Mouse (Mus musculus) left cerebral cortex, adult 18-20 months (tissue): ENCODE results near the gene Taf4. TPM values are rescaled to one million over a fixed set of nuclear protein-coding genes. Genes with fewer than 3 reads are reported as not detected.
A peak's percentile ranks its signal among the peaks of the same experiment; 100 is the strongest.

Source experiments
- DNase-seq, 2 experiments: peaks; one replicate each; pipeline ENCODE4 v3.0.0; 2021 to 2022; ENCODE audit warnings: low spot score in 2 of 2, mixed read lengths in 1 of 2
- long read RNA-seq, 2 experiments: library from polyadenylated mRNA; stranded (forward); transcript quantifications; one replicate each; pipeline ENCODE4 v2.0.0; 2021
- total RNA-seq, 2 experiments: library from RNA; stranded (reverse); gene quantifications; 2 replicates each; pipeline ENCODE4 v1.2.3; 2021

Gene Taf4
- 10 to 100 TPM; 20.5 to 21.6 TPM for total RNA-seq
- long read RNA-seq, experiment 1, full-length matches to known transcripts = 4 of 14 reads
- long read RNA-seq, experiment 1, partial matches to known transcripts = 2 of 14 reads
- long read RNA-seq, experiment 1, other reads (novel, unspliced or antisense) = 8 of 14 reads
- long read RNA-seq, experiment 2, full-length matches to known transcripts = 1 of 9 reads
- long read RNA-seq, experiment 2, partial matches to known transcripts = 1 of 9 reads
- long read RNA-seq, experiment 2, other reads (novel, unspliced or antisense) = 7 of 9 reads

DNA sequence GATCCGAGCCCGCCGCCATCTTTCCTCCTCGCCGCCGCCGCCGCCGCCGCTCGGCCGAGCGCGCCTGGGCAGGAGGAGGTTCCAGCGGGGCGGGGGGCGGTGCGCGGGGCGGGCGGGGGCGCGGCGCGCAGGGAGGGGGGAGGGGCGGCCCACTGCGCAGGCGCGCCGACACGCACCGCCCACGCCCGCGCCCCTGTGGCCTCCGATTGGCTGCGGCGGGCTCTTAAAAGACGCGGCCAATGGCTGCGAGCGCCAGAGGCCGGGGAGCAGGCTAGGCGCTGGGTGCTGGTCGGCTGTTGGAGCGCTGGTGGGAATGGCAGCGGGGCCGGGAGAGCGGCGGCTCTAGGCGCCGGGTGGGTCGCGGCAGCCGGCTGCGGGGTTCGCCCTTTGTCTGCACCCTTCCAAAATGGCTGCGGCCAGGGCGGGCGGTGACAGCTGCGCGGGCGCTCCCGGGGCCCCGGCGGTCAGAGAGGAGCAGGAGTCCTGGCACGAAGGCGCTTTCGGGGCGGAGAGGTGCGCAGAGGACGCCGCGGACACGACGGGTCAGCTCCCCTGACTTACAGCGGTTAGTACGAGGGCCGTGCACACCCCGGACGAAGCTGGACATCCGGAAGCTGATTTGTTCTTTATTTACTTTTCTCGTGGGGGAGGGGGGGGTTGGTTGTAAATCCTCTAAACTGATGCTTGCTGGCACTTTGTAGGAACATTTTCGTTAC, at the start of gene Taf4:
Gene Taf4, minus strand, starts transcription at position 19 of the 716 bp plus-strand sequence.
- peak; percentile 88 to 90 for DNase-seq

DNA sequence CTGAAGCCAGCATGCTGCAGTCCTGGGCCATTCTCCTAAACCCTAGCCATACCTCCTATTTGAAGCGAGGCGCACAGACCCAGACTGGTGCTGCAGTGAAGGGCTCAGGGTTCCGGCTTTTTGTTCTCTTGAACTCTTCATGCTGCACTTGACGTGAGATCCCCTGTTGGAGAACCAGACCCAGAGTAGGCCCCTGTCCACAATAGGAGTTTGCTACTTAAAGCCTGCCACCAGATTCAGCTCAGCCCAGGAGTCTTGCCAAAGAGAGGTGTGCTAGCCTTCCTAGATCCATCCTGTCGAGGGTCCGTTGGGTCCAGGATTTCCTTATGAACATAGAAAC, 49.4 kb upstream of the Taf4 start:
- DNase-seq = no peak

DNA sequence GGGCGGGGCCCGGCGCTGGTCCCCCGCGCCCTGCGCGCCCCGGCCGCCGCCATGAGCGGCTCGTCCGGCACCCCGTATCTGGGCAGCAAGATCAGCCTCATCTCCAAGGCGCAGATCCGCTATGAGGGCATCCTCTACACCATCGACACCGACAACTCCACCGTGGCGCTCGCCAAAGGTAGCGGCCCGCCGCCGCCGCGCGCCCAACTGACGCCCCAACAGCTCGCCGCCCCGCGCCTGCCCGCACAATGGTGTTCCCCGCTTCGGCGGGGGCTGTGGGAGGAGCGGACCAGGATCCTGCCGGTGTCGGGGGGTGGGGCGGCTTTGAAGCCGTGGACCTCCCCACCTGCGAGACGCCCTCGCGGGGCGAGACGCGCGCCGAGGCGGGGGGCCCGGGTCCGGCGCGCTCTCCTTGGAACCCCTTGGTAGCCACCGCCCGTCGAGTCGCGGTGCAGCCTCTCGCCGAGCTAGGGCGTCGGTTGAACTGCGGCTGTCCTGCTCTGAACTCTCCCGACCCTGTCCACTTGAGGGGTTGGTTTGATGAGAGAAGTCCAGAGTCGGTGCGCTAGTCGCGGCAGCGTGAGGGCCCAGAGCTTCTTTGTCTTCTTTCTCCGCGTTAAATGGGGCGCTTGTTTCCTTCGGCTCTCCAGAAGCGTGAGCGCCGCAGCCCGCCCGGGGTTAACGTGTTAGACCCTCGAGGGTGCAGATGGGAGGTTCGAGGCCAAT, 48.9 kb upstream of the Taf4 start:
- DNase-seq = peak in 1 of 2 experiments; percentile 53

DNA sequence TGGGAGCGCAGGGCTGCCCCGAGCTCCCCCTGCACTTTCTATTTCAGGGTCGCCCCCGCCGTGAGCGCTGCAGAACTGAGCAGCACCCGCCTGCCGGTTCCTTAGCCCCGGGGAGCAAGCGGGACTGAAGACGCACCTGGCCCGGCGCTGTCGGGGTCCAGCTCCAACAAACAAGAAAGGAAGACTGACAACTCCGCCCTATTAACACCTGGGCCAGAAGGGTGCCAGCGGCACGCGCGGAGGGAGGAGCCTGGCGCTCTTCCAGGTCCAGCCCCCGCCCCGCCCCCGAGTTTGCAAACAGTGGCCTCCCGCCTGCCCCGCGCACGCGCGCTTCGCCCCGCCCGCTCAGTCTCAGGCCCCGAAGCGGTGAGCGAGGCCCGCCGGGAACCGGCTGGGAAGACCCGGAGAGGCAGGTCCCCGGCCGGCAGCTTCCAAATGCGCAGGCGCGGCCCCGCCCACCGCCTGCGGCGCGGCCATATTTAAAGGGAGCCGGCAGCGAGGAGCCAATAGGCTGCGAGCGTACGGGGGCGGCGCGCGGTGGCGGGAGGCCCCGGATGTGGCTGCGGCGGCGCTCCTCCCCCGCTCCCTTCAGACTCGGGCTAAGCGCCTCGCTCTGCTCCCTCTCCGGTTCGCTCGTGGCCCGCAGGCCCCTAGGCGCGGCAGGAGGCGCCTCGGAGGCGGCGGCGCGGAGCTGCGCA, 48.1 kb upstream of the Taf4 start, which contains the start of gene Lsm14b:
Gene Lsm14b, plus strand, starts transcription at position 587 of the 698 bp plus-strand sequence.
- DNase-seq = peak; percentile 96 to 99

DNA sequence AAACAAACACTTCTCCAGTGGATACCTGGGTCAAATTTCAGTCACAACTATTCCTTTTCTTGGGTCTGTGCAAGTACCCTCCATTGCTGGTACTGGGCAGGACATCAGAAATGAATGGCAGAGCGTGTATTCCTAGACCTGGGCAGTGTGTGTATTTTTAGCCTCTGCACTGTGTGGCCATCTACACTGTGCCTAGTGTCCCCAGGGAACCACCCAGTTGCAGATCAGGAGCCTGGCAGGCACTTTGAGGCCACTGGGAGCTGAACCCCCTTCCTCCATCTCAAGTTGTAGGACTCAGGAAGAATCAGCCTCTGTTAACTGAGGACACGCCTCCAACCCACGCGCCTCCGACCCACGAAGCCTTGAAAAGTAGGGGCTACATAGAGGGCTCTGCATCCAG, 46.3 kb upstream of the Taf4 start:
- DNase-seq = no peak

DNA sequence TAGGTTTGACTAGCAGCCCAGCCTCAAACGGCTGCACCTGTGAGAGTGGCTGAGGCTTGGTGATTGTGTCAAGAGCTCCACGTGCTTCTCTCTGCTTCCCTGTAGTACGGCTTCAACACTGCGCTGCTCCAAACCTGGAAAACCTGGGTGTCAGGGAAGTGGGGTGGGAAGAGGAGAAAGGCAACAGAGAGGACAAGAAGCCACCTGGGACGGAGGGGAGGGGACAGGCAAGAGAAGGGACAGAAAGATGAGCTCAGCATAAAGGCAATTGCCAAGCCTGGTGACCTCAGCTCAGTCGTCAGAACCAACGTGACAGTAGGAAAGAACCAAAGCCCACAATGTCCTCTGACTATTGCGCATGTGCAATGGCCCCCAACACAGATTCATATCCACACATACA, 44.5 kb upstream of the Taf4 start:
- DNase-seq = no peak

DNA sequence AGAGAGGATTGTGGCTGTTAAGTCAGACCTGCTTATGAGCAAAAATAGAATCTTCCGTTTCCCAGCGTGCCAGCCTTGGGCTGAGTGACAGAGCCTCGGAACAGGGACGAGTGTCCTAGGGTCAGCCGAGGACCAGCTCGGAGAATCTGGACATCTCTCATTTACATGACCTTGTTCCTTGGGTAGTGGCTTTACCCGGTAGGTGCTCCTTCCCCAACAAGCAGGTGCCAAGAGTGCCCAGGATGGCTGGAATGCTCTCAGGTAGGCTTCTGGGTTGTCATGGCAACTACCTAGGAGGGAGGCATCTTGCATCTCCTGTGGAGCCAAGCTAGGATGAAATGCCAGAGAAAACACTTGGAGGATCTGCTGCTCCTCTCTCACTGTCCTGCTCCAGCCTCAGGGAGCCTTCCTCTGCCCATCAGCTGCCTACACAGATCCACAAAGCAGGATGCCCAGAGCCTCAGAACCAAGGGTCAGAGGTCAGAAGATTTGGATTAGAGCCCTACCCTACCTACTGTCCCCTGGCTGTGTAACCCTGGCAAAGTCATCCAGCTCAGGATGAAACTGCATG, 43.7 kb upstream of the Taf4 start:
- DNase-seq = no peak

DNA sequence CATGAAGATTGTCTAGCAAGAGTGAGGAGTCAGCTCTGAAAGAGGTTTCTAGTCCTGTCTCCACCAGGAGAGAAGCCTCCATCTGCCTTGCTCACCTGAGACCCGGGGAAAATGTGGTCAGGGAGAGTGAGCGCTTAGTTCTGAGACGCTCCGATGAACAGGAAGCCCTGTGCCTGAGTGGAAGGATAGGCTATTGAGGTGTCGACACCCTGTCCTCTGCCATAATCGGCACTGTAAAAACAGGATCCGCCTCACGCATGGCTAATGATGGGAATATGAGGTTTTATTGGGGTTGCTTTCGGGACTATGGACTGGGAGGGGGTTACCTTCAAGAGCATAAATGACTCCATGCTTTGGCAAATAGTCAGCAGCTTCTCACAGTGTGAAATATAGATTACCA, 42.1 kb upstream of the Taf4 start:
- DNase-seq = no peak

DNA sequence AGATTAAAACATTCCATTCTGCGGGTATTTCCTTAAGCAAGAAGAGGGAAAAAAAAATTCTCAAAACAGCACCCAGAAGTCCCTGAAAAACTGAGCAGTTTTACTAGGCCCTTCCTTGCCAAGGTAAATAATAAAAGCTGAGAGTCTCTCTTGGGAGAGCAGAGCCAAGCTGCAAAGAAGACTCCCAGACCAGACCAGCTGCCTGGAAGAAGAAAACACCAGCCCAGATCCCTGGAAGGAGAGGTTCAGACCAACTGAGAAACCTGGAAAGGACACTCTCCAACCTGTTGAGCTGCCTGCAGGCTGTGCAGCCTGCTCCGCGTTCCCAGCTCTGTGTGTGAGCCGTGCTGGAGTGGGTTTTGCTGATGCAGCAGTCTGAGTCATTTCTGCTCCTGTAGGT, 41.2 kb upstream of the Taf4 start:
- no peak for DNase-seq

DNA sequence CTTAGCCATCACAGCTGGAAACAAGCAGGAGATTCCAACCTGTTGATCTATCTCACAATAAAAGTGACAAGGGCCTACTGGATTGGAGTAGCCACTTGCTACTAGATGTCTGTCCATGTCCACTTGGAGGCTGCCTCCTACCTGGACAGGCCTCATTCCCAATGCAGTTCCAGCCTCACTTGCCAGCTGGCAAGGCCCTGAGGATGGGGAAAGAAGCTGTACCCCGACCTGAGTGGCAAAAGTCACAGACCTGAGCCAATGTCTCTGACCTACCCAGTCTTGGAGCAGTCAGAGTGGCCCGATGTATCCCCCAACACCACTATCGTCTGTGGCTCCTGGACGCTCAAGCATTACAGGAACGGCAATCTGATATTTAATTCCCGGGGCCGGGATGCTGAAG, 37.2 kb upstream of the Taf4 start:
- DNase-seq = no peak

DNA sequence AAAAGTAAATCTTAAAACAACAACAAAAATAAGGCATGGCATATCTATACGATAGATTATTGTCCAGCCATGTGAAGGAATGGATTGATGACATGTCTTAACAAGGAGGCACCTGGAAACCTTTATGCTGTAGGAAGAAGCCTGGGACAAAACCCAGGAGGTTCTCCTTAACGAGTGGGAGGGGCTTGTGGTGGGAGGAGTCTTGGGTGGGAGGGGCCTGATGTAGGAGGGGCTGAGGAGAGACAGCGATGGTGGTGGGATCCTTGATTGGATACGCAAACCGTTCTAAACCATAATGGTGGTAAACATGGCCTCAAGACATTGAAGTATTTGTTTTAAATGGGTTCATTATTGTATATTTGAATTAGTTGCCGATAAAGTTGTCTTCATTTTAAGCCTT, 34.9 kb upstream of the Taf4 start:
- DNase-seq = no peak

DNA sequence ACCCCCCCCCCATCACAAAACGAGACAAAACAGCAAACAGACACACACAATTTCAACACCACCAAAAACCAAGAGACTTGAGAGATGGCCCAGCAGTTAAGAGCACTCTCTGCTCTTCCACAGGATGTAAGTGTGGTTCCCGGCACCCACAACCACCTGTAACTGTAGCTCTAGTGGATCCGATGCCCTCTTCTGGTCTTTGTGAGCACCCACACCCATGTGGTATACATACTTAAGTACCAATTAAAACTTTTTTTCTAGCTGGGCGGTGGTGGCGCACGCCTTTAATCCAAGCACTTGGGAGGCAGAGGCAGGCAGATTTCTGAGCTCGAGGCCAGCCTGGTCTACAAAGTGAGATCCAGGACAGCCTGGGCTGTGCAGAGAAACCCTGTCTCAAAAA, 34.2 kb upstream of the Taf4 start:
- no peak for DNase-seq

DNA sequence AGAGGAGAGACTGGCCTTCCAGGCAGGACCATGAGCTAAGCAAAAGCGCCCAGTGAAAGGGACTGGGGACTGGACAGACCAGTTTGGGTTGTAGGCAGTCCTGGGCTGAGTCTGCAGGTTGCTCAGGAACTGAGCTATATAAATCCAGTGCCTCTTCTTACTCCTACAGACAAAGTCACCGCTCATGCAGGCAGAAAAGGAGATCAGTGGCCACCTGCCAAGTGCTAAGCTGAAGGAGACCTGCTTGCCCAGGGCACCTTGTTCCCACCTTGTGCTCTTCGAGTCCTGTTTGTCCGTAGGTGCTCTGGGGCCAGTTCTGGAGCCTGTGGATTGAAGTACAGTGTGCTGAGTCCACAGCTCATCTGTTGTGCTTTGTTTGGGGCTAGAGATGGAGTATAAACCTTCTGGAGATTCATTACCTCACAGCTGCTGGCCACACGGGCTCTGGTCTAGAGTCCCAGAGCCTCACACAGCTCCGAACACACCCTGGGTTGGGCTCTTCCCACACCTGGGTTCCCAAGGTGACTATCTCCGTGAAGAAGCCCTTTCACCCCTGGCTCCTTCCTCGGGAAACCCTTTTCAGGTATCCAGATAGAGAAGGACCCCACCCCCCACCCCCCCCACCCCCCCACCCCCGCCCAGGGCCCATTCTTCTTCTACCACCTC, 30.0 kb upstream of the Taf4 start:
- no peak for DNase-seq

DNA sequence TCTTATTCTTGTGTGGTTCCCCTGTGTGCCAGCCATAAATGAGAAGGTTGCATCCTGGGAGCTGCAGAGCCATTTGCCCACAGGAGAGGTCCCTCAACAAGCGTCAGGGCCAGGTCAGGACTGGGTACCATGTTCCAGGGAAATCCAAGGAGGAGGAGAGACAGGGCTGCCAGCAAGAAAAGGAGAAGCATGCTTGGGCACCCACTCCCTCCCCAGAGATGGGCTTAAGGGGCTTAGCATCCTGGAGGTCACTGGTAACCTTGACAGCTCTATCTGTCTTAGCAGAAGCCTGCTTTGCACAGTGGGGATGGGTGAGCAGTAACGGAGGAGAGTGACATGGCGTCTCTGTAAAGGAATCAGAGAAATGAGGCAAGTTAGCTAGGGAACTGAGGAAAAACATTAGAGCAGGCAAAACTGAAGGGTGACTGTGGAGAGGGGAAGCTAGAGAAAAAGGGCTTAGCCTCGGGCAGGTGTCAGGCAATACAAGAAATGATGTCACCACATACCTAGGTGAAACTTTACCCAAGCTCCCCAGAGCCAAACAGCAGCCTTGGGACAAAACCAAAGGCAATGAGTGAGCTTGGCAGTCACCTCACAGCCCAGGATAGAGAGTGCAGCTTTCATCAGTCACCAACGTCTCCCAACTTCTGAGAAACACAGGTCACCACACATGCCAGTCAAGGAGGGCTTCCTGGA, 29.4 kb upstream of the Taf4 start:
- no peak for DNase-seq

DNA sequence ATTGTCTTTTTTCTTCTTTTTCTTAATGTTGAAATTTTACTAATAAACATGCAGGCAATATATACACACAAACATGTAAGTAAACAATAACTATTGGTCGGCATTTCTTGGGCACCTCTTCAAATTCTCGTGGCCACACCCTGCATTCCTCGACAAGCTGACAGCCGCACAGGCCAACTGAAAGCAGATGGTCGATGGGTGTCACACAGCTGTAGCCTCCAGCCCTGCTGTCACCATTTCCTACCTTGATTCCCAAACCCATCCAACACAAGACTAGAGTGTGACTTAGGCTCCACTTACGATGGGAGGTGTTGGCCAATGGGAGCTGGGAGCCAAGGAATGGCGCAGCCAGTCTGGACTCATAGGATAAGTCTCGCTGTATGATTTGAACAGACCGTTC, 25.2 kb upstream of the Taf4 start:
- no peak for DNase-seq

DNA sequence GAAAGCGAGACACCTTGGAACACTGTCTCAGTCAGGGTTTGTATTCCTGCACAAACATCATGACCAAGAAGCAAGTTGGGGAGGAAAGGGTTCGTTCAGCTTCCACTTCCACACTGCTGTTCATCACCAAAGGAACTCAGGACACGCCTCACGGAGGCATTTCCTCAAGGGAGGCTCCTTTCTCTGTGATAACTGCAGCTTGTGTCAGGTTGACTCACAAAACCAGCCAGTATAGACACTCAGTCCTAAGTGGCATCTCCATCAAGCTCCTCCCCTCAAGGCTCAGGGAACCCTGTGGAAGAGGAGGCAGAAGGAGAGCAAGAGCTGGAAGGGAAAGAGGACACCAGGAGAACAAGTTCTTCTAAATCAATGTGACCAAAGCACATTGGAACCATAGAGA, 22.0 kb upstream of the Taf4 start:
- DNase-seq = no peak

DNA sequence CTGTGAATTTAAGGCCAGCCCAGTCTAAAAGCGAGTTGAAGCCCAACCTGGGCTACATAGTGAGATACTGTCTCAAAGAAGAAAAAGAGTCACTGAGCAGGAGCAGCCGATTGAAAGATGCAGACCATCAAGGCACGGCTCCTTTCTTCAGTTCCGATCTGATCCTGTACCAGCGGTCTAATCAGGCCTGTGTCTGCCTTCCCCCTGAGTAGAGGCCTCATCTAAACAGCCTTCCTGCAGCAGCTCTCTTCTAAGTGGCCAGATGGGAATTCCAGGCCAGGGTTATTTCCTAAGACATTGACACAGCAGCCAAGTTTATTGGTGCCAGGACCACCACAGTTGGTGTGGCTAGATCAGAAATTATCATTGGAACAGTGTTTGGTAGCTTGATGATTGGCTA, 16.6 kb upstream of the Taf4 start:
- DNase-seq = no peak

DNA sequence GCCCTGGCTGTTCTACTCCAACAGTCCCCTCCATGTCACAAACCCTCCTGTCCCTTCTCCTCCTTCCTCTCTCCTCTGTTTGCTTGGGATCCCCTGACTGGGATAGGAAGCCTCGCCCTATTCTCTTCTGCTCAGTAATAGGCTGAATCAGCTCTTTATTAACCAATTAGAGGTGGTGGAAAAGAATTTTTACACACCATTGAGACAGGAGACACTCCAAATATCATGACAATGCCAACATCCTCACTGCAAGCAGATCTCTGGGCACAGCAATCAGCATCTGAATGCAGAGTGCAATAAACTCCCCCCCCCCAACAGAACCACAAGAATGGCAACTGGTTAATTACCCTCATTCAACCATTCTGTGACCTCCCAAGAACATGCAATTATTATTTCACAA, 12.7 kb upstream of the Taf4 start:
- no peak for DNase-seq

DNA sequence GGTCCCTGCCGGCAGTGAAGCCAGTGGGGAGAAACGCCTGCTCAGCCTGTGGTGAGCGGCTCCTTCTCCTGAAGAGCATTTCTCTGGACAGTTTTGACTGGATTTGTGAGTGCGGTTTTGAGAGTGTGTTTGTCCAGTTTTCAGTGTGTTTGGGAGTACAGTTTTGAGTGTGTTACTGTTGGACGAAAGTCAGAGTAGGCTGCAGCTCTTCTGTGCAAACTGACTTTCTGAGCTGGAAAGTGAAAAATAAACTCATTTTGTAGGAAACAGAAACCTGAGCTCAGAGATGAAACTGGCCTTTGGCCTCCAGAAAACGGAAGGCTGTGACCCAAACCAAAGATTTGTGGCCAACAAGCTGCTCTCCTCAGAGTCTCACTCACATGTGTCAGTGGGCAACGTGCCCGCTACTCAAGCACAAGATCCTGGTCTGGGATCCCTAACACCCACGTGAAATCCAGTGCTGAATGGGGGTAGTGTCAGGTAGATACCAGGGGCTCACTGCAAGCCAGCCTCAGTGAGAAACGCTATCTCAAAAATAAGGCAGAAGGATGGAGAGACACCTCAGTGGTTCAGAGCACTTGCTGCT, 10.1 kb upstream of the Taf4 start:
- no peak for DNase-seq

DNA sequence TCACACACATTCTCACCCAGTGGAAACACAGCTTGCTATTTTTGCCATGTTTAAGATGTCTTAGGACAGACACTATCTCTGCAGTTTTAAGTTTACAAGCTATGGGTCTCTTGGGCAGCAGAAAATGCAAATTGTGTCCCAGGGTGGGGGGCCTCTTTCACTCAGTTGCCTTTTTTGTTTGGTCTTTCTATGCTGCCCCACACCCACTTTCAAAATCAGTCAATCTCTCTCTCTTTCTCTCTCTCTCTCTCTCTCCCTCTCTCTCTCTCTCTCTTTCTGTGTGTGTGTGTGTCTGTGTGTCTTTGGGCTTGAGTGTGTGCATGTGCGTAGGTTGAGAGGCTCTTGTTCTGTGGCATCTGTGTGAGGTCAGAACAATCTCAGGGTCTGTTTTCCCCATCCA, 9.2 kb upstream of the Taf4 start:
- no peak for DNase-seq
